ENCODE assay signal across 8 mouse cellular contexts in the genomic region with DNA sequence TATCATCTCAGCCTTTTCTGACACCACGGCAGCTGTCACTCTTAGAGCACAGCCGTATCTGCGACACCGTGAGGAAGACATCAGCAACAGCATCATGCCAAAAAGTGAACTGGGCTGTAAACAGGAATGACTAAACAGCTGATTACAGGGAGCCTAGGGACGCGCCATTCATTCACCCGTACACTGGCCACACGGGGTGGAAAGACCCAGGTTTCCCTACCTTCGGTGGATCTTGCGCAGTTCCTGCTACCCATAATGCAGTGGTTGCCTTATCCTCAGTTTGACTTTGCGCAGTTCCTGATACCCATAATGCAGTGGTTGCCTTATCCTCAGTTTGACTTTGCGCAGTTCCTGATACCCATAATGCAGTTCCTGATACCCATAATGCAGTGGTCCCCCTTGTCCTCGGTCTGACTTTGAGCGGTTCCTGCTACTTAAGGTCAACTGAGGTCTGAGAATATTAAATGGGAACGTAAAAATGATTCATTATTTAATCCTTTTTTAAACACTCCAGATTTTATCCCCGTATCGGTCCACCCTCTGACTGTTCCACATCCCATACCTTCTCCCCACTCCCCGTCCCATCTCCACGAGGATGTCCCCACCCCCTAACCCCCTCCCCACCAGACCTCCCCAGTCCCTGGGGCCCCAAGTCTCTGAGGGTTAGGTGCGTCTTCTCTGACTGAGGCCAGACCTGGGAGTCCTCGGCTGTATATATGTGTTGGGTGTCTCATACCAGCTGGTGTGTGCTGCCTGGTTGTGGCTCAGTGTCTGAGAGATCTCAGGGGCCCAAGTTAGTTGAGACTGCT.
DNase-seq lines count a peak whose midpoint lies in the region; ATAC-seq lines count a peak whose summit lies in the region.

No protein-coding gene starts in this region.

- H3K36me3 ChIP-seq in embryonic facial prominence, embryonic 14.5 days (ENCODE audit: control insufficient read depth, insufficient read depth, low read length) = no peaks in the 10 kb centered on the region
- H3K36me3 ChIP-seq in hindbrain, embryonic 15.5 days = no peaks in the 10 kb centered on the region
- no peaks in the 10 kb centered on the region for H3K36me3 ChIP-seq in macrophage (ENCODE audit: inconsistent target)

- no peak overlapping the region for H3K9ac ChIP-seq in embryonic facial prominence, embryonic 14.5 days (ENCODE audit: low read depth, low read length)
- peak overlapping the region; percentile 14 for H3K9ac ChIP-seq in hindbrain, embryonic 15.5 days

- H3K27me3 ChIP-seq in embryonic facial prominence, embryonic 14.5 days (replicated peaks; ENCODE audit: control insufficient read depth, insufficient read depth, low read length) = no peaks in the 10 kb centered on the region
- no peaks in the 10 kb centered on the region for H3K27me3 ChIP-seq in hindbrain, embryonic 15.5 days

- no peaks in the 10 kb centered on the region for H3K9me3 ChIP-seq in embryonic facial prominence, embryonic 14.5 days (ENCODE audit: control insufficient read depth, low read length)
- no peaks in the 10 kb centered on the region for H3K9me3 ChIP-seq in hindbrain, embryonic 15.5 days

- DNase-seq in heart, adult 8-10 months (ENCODE audit: low spot score) = peak; percentile 61
- DNase-seq in heart, postnatal 10 days = no peak
- peak; percentile 62 for DNase-seq in R1 (ENCODE audit: low read depth, low spot score)
- DNase-seq in embryonic facial prominence, embryonic 14.5 days (ENCODE audit: low spot score) = peak; percentile 15
- peak; percentile 32 for DNase-seq in thymus, postnatal 0 days (ENCODE audit: low spot score)
- DNase-seq in ovary, adult 18-20 months (ENCODE audit: low spot score) = no peak

- H3K4me2 ChIP-seq in embryonic facial prominence, embryonic 14.5 days (ENCODE audit: low read depth, low read length) = peak overlapping the region; percentile 44
- H3K4me2 ChIP-seq in hindbrain, embryonic 15.5 days = peak overlapping the region; percentile 53

- no peaks in the 10 kb centered on the region for H3K79me2 ChIP-seq in macrophage (ENCODE audit: inconsistent target)

- no peaks in the 10 kb centered on the region for H3K4me1 ChIP-seq in embryonic facial prominence, embryonic 14.5 days (ENCODE audit: control insufficient read depth, insufficient read depth, low read length)
- 0 out of 2 replicates have a peak, but pooled peaks cover 6% of the 10 kb centered on the region for H3K4me1 ChIP-seq in hindbrain, embryonic 15.5 days (replicated peaks)

- ATAC-seq in embryonic facial prominence, embryonic 14.5 days (ENCODE audit: low read depth) = peak; percentile 58; the same call in 1 of the 2 replicates
- ATAC-seq in hindbrain, embryonic 15.5 days (ENCODE audit: low FRiP score, low read depth) = peak; percentile 91

- H3K27ac ChIP-seq in embryonic facial prominence, embryonic 14.5 days (replicated peaks; ENCODE audit: low read depth, low read length) = no peak overlapping the region
- 0 out of 2 replicates have a peak overlapping the region, but pooled peaks have one; percentile 45 for H3K27ac ChIP-seq in hindbrain, embryonic 15.5 days (replicated peaks)
- no peak overlapping the region for H3K27ac ChIP-seq in macrophage

- 65% methylated on average over 21 of the region's 21 CpGs for WGBS in embryonic facial prominence, embryonic 14.5 days
- WGBS in hindbrain, embryonic 15.5 days = 59% methylated on average over 21 of the region's 21 CpGs
- 74% methylated on average over 21 of the region's 21 CpGs for whole genome bisulfite sequencing in macrophage (ENCODE audit: missing documents)

- H3K4me3 ChIP-seq in embryonic facial prominence, embryonic 14.5 days (ENCODE audit: low read depth, low read length) = peak overlapping the region; percentile 26
- H3K4me3 ChIP-seq in hindbrain, embryonic 15.5 days = peak overlapping the region; percentile 40
- H3K4me3 ChIP-seq in macrophage (ENCODE audit: inconsistent target) = peak overlapping the region; percentile 38

- intact Hi-C loops in heart, postnatal 10 days (cut with DNase I) = loop anchor here (5.0 kb wide), 1 partner anchor 58 kb away; no protein-coding TSS in a partner anchor

Comparison
In these comparisons a context has a peak if more than half of its experiments do, and no peak if none do; other contexts are left out.
1. DNase-seq: peak in heart, adult 8-10 months (single experiment), R1 (single experiment), embryonic facial prominence, embryonic 14.5 days (single experiment) and thymus, postnatal 0 days (single experiment); none in heart, postnatal 10 days (0 of 2) and ovary, adult 18-20 months (single experiment).
2. Peak in every context shown above with its lines, with median percentiles within 50 percentile points of each other: H3K4me3 ChIP-seq.